Mouse (Mus musculus) E14TG2a.4 (cell line): Measurements from ENCODE around the gene Tmem190.

ENCODE experiments used
- CTCF ChIP-seq: conservative IDR thresholded peaks from 2 replicates; pipeline ENCODE4 v1.5.1; 2014; ENCODE audit warnings: low read length
- NANOG ChIP-seq: IDR thresholded peaks from 2 replicates; pipeline ENCODE4 v1.6.1; 2014; ENCODE audit warnings: borderline replicate concordance, low read length, mixed read lengths

DNA sequence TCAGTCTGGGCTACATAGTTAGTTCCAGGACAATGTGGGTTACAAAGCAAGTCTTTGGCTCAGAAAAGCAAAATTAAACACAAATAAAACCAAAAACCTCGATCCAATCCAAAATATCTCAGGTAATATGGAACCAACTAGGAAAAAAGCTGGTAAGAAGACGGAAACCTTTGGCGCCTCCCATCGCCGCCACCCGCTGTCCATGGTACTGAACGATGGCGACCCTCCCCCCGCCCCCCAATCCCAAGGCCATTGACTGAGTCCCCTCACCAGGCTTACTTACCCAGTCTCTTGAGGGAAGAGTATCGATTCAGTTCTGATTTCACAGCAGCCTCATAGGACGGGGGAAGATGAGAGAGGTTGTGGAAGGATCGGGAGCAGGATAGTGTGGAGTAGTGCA, 47.7 kb downstream of the Tmem190 start:
- TF ChIP-seq CTCF (no peak), NANOG (no peak)
